Mouse (Mus musculus) heart, embryonic 14.5 days (tissue): ENCODE results near the gene Pakap. TPM values are rescaled to one million over a fixed set of nuclear protein-coding genes. Genes with fewer than 3 reads are reported as not detected.

ENCODE experiments used
- ATAC-seq: fragments of 200-750 bp; cut with Nextera tagmentation; 2 replicates; pipeline ENCODE4 v1.8.0; 2017; ENCODE audit warnings: low read depth, moderate TSS enrichment; ENCODE audit not compliant: insufficient number of reproducible peaks, insufficient read depth, low FRiP score
- H3K27ac ChIP-seq, 2 experiments: fragments of 200-500 bp in 1 of 2; fragments of 300-500 bp in 1 of 2; sonication (generic) in 1 of 2; replicated peaks in 1 of 2; 2 replicates each; pipeline ENCODE4 v1.5.1; 2012 to 2014; ENCODE audit warnings: low read depth in 2 of 2, low read length in 2 of 2, control low read depth in 1 of 2, mild to moderate bottlenecking in 1 of 2, mixed read lengths in 1 of 2; ENCODE audit not compliant: control insufficient read depth in 1 of 2, insufficient read depth in 1 of 2
- H3K27me3 ChIP-seq: fragments of 300-500 bp; sonication (generic); 2 replicates; pipeline ENCODE4 v1.6.1; 2014; ENCODE audit warnings: mild to moderate bottlenecking, low read length, control low read depth; ENCODE audit not compliant: control insufficient read depth, insufficient read depth
- H3K36me3 ChIP-seq: fragments of 300-500 bp; sonication (generic); 2 replicates; pipeline ENCODE4 v1.6.1; 2014; ENCODE audit warnings: mild to moderate bottlenecking, control low read depth, low read length, mixed read lengths; ENCODE audit not compliant: control insufficient read depth, insufficient read depth
- H3K4me1 ChIP-seq, 2 experiments: fragments of 200-500 bp in 1 of 2; fragments of 300-500 bp in 1 of 2; sonication (generic) in 1 of 2; 2 replicates each; pipeline ENCODE4 v1.6.1; 2012 to 2014; ENCODE audit warnings: low read length in 2 of 2, control low read depth in 1 of 2, mixed read lengths in 1 of 2; ENCODE audit not compliant: control insufficient read depth in 2 of 2, insufficient read depth in 2 of 2
- H3K4me2 ChIP-seq: fragments of 300-500 bp; sonication (generic); 2 replicates; pipeline ENCODE4 v1.6.1; 2014; ENCODE audit warnings: mild to moderate bottlenecking, low read length
- H3K4me3 ChIP-seq, 2 experiments: fragments of 200-500 bp in 1 of 2; fragments of 300-500 bp in 1 of 2; sonication (generic) in 1 of 2; 2 replicates each; pipeline ENCODE4 v1.5.1; 2012 to 2014; ENCODE audit warnings: low read length in 2 of 2, mild to moderate bottlenecking in 2 of 2, control low read depth in 1 of 2, low read depth in 1 of 2, moderate library complexity in 1 of 2; ENCODE audit not compliant: control insufficient read depth in 1 of 2, insufficient read depth in 1 of 2
- H3K9ac ChIP-seq: fragments of 300-500 bp; sonication (generic); 2 replicates; pipeline ENCODE4 v1.6.1; 2014; ENCODE audit warnings: mild to moderate bottlenecking, low read length
- H3K9me3 ChIP-seq: fragments of 300-500 bp; sonication (generic); 2 replicates; pipeline ENCODE4 v1.6.1; 2016; ENCODE audit warnings: low read length, control low read depth; ENCODE audit not compliant: control insufficient read depth
- WGBS: fragments of 180-500 bp; shearing (Covaris S2); extraction: QIAGEN DNeasy Blood & Tissue Kit; methylation state at CpG from one replicate; pipeline ENCODE4 v1.1.7; 2014; 5-methylcytosine and 5-hydroxymethylcytosine counted together
- polyA plus RNA-seq: library from polyadenylated mRNA; unstranded; fragments of >200 nt; fragmentation: Nextera tagmentation; extraction: Ambion mirVana; gene quantifications from 2 replicates; pipeline ENCODE4 v1.2.1, GENCODE M21; 2014

Pakap gene
- polyA plus RNA-seq, 1 experiment from 2014 or later, result 59.6 TPM

DNA sequence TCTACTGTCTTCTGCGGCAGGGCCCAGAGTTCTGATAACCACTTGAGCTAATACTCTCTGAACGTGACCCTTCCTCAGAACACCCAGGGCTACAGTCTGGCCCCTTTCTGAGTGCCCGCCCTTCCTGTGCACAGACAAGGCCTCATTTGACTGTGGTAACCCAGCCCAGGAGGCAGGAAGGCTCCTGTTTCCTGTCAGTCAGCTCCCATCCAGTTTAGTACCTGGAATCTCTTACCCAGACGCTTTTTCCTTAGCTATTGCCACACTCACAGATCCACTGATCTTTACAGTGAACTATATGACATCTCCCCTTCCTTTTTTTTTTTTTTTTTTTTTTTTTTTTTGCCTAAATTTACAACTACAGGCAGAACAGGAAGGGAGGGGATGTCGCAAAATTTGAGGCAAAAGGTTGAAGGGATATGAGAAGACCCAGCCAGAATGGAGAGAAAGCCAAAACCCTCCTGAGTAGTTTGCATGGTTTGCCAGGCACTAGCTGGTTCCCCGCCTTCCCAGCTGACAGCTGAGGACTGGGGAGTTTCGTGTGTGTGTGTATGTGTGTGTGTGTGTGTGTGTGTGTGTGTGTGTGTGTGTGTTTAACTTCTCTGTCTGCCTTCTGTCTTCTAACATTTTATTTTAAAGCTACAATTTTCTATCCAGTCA is 245.1 kb downstream of the Pakap start:
- no peak overlapping the region for H3K4me3 ChIP-seq
- WGBS, result 12% methylated on average over 7 of the region's 7 CpGs
- no peak overlapping the region for H3K9ac ChIP-seq
- ATAC-seq, result peak; percentile 91
- 0 out of 2 replicates have a peak, but pooled peaks cover 9% of the 10 kb centered on the region for H3K36me3 ChIP-seq
- H3K4me2 ChIP-seq, result peak overlapping the region; percentile 7
- H3K9me3 ChIP-seq, result no peaks in the 10 kb centered on the region
- no peaks in the 10 kb centered on the region for H3K27me3 ChIP-seq
- peak overlapping the region; percentile 87 to 95 for H3K27ac ChIP-seq
- H3K4me1 ChIP-seq, result peaks cover 13 to 29% of the 10 kb centered on the region in 2 experiments

GRCm38 (mm10) chr4:57813576-57813945 is 245.6 kb downstream of the Pakap start:
- H3K9ac ChIP-seq, result no peak overlapping the region
- H3K4me2 ChIP-seq, result peak overlapping the region; percentile 7; the same call in 1 of the 2 replicates
- no peak for ATAC-seq
- H3K36me3 ChIP-seq, result 0 out of 2 replicates have a peak, but pooled peaks cover 9% of the 10 kb centered on the region
- H3K9me3 ChIP-seq, result no peaks in the 10 kb centered on the region
- WGBS, result 68% methylated on average over 4 of the region's 4 CpGs
- H3K27ac ChIP-seq, result peak overlapping the region; percentile 87 to 95
- H3K27me3 ChIP-seq, result no peaks in the 10 kb centered on the region
- peaks cover 13 to 29% of the 10 kb centered on the region in 2 experiments for H3K4me1 ChIP-seq
- no peak overlapping the region for H3K4me3 ChIP-seq

- 81% methylated on average over 2 of the region's 2 CpGs for WGBS
- no peak overlapping the region for H3K4me2 ChIP-seq
- H3K36me3 ChIP-seq, result 0 out of 2 replicates have a peak, but pooled peaks cover 6% of the 10 kb centered on the region
- no peak for ATAC-seq
- no peak overlapping the region for H3K9ac ChIP-seq
- H3K27me3 ChIP-seq, result no peaks in the 10 kb centered on the region
- H3K4me1 ChIP-seq, result peaks cover 13 to 23% of the 10 kb centered on the region in 2 experiments
- H3K27ac ChIP-seq, result no peak overlapping the region
- no peaks in the 10 kb centered on the region for H3K9me3 ChIP-seq
- H3K4me3 ChIP-seq, result no peak overlapping the region
Measured at GRCm38 (mm10) chr4:57815355-57815754, 247.4 kb downstream of the Pakap start.

- Histone ChIP-seq H3K9me3 (no peaks in the 10 kb centered on the region), H3K27ac (no peak overlapping the region), H3K4me1 (peaks cover 17 to 30% of the 10 kb centered on the region in 2 experiments), H3K36me3 (peaks cover 9% of the 10 kb centered on the region; the same call in 1 of the 2 replicates), H3K4me2 (no peak overlapping the region), H3K9ac (no peak overlapping the region), H3K4me3 (no peak overlapping the region), H3K27me3 (no peaks in the 10 kb centered on the region)
- WGBS, result 91% methylated on average over 8 of the region's 8 CpGs
- ATAC-seq, result no peak
Measured at GRCm38 (mm10) chr4:57816146-57816545, 248.2 kb downstream of the Pakap start.

- Histone ChIP-seq H3K9ac (no peak overlapping the region), H3K36me3 (peaks cover 6% of the 10 kb centered on the region; the same call in 1 of the 2 replicates), H3K27me3 (no peaks in the 10 kb centered on the region), H3K4me2 (no peak overlapping the region), H3K27ac (no peak overlapping the region; a peak in 1 of 4 replicates), H3K9me3 (no peaks in the 10 kb centered on the region), H3K4me3 (no peak overlapping the region), H3K4me1 (peaks cover 20 to 32% of the 10 kb centered on the region in 2 experiments)
- WGBS, result 78% methylated on average over 24 of the region's 24 CpGs
- no peak for ATAC-seq
Measured at GRCm38 (mm10) chr4:57820839-57821374, 252.9 kb downstream of the Pakap start.

DNA sequence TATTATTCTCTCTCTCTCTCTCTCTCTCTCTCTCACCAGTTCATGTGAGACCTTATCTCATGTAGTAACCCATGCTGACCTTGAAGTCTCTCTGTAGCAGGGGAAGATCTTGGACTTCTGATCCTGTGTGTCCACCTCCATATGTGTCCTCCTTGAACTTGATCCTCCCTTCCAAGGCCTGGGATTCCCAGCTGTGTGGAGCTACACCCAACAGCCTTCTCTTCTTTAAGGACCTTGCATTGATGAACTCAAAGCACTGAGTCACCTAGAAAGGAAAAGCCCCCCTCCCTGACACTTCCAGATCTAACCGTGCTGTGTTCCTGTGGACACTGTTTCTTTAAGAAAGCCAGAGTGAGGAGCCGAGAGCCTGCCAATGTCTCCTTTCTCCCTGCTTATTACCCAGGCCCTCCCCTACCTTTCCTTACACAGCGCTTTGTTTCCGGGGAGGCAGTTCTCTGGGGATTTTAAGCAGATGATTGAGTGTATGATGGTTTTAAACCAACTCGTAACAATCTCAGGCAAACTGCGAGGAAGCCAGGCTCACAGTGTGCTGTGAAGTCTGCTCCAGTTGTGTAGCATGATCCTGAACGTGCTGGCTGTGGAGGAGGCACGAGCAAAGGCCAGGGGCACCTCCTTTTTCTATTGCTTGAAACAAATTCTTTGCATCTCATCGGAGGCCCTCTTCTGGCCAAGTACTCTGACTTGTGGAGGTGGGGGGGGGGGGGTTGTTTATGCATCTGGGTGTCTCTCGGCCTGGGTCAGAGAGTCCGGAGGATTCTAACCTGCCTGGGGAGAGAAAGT is 253.8 kb downstream of the Pakap start:
- Histone ChIP-seq H3K9me3 (no peaks in the 10 kb centered on the region), H3K27me3 (no peaks in the 10 kb centered on the region), H3K4me1 (peaks cover 20 to 32% of the 10 kb centered on the region in 2 experiments), H3K4me3 (no peak overlapping the region), H3K27ac (peak overlapping the region; percentile 40 to 66; a peak in 2 of 4 replicates), H3K9ac (peak overlapping the region; percentile 51), H3K36me3 (peaks cover 9% of the 10 kb centered on the region; the same call in 1 of the 2 replicates), H3K4me2 (peak overlapping the region; percentile 23; the same call in 1 of the 2 replicates)
- 28% methylated on average over 11 of the region's 11 CpGs for WGBS
- 0 out of 2 replicates have a peak, but pooled peaks have one; percentile 39 for ATAC-seq

- Histone ChIP-seq H3K9me3 (no peaks in the 10 kb centered on the region), H3K36me3 (peaks cover 9% of the 10 kb centered on the region; the same call in 1 of the 2 replicates), H3K27ac (no peak overlapping the region), H3K27me3 (no peaks in the 10 kb centered on the region), H3K4me2 (no peak overlapping the region), H3K9ac (no peak overlapping the region), H3K4me1 (peaks cover 20 to 38% of the 10 kb centered on the region in 2 experiments), H3K4me3 (no peak overlapping the region)
- ATAC-seq, result no peak
- WGBS, result 88% methylated on average over 5 of the region's 5 CpGs
Measured at GRCm38 (mm10) chr4:57822641-57823040, 254.7 kb downstream of the Pakap start.
